Mouse (Mus musculus) cerebellum, adult 2 months (tissue): ENCODE measurements around the gene Zrsr1. TPM values are rescaled to one million over a fixed set of nuclear protein-coding genes. Genes with fewer than 3 reads are reported as not detected.

ENCODE experiments used
- DNase-seq, 2 experiments: peaks; one replicate each; pipeline ENCODE4 v3.0.0; 2021
- H3K27ac ChIP-seq: fragments of 200-500 bp; 2 replicates; pipeline ENCODE4 v1.5.1; 2012; ENCODE audit warnings: low read length, control low read depth, inconsistent platforms; ENCODE audit not compliant: insufficient read depth
- H3K27me3 ChIP-seq: fragments of 200-500 bp; 2 replicates; pipeline ENCODE4 v1.6.1; 2012; ENCODE audit warnings: inconsistent platforms, mild to moderate bottlenecking, low read length, moderate library complexity; ENCODE audit not compliant: control insufficient read depth, insufficient read depth
- H3K4me1 ChIP-seq: fragments of 200-500 bp; 2 replicates; pipeline ENCODE4 v1.6.1; 2011; ENCODE audit warnings: low read length; ENCODE audit not compliant: control insufficient read depth, insufficient read depth
- H3K4me3 ChIP-seq: fragments of 200-500 bp; replicated peaks from 2 replicates; pipeline ENCODE3; 2011; ENCODE audit warnings: mild to moderate bottlenecking, low read depth, low read length, control low read depth; ENCODE audit not compliant: insufficient read depth
- CTCF ChIP-seq: fragments of 200-500 bp; IDR thresholded peaks from 2 replicates; pipeline ENCODE4 v1.5.1; 2011; ENCODE audit warnings: low read depth, mild to moderate bottlenecking, control low read depth, low read length, moderate library complexity, borderline replicate concordance; ENCODE audit not compliant: insufficient read depth
- POLR2A ChIP-seq: fragments of 200-500 bp; IDR thresholded peaks from 2 replicates; pipeline ENCODE4 v1.6.1; 2011; ENCODE audit warnings: low read length, control low read depth, borderline replicate concordance; ENCODE audit not compliant: insufficient read depth
- WGBS: fragments of 180-500 bp; shearing (Covaris S2); methylation state at CpG from one replicate; pipeline ENCODE4 v1.1.7; 2018; 5-methylcytosine and 5-hydroxymethylcytosine counted together
- polyA plus RNA-seq: library from polyadenylated mRNA; depleted of rRNA; stranded (reverse); fragments of >200 nt; gene quantifications from 2 replicates; pipeline ENCODE4 v1.2.3, GENCODE M21; 2012

Zrsr1 gene
- polyA plus RNA-seq, 1 experiment = 78.9 TPM

DNA sequence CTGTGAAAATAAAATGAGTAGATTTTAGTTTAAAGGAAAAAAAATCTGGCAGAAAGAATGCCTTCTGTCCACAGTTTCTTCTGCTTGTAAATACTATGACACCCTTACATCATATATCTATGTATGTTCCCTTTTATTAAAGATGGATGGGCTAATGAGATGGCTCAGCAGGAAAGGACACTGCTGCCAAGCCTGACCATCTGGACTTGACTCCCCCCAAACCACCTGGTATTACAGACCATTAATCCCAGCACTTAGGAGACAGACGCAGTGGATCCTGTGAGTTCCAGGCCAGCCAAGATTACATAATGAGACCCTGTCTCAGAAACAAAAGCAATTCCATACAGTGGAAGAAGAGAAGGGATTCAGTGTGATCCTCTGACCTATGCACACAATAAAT is 6.9 kb downstream of the Zrsr1 start:
- WGBS = 10% methylated on average over 1 of the region's 1 CpGs
- TF ChIP-seq POLR2A (no peak), CTCF (no peak)
- Histone ChIP-seq H3K27ac (no peak overlapping the region), H3K27me3 (no peaks in the 10 kb centered on the region), H3K4me1 (peaks cover 20% of the 10 kb centered on the region), H3K4me3 (no peak overlapping the region)
- peak; percentile 77 to 85 for DNase-seq

DNA sequence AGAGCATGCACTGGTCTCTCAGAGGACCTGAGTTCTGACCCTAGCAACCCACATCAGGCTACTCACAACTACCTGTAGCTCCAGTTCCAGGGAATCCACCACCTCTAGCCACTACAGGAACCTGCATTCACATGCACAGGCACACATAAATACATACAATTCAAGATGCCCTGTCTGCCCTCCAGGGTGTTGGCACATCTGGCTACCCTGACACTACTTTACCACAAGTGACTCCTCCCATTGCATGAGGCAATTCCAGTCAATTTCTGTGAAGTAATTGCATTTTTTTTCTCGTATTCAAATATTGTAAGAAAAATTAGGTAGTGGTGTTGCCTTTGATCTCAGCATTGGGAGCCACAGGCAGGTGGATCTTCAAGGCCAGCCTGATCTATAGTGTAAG is 7.4 kb downstream of the Zrsr1 start:
- Histone ChIP-seq H3K4me3 (peak overlapping the region; percentile 19), H3K27ac (no peak overlapping the region), H3K4me1 (peaks cover 20% of the 10 kb centered on the region), H3K27me3 (no peaks in the 10 kb centered on the region)
- 69% methylated on average over 1 of the region's 1 CpGs for WGBS
- TF ChIP-seq POLR2A (no peak), CTCF (no peak)
- peak in 1 of 2 experiments; percentile 9 for DNase-seq

DNA sequence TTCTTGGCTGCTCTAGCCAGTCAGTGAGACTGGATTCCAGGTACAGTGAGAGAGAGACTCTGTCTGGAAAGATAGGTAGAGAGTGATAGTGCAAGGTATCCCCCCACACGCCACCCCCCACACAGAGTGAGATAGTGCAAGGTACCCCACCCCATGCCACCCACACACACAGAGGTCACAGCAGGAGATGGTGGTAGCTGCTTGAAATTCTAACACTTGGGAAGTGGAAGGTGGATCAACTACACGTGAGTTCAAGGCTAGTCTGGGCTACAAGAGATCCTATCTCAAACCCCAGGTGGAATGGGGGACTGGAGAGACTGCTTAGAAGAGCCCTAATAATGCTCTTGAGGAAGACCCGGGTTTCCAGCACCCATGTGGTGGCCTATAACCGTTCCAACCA is 9.2 kb downstream of the Zrsr1 start:
- Histone ChIP-seq H3K27me3 (no peaks in the 10 kb centered on the region), H3K27ac (no peak overlapping the region), H3K4me1 (peaks cover 20% of the 10 kb centered on the region), H3K4me3 (peak overlapping the region; percentile 23)
- 46% methylated on average over 4 of the region's 4 CpGs for WGBS
- DNase-seq = peak in 1 of 2 experiments; percentile 15
- TF ChIP-seq POLR2A (no peak), CTCF (no peak)

DNA sequence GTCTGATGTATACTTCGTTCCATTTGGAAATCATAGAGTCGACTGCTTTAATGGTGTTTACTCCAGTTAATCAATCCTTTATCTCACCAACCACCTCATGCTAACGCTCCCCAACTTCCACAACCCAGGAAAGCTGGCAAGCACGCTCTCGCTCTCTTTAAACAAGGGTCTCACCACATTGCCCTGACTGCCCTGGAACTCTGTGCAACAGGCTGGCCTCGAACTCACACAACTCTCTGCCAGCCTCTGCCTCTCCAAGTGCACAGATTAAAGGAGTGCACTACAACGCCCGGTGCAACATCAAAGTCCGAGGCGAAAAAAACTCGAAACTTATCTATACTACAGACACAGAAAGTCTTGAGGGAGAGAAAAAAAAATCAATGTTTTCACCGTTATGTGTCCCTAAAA is 9.7 kb downstream of the Zrsr1 start:
- Histone ChIP-seq H3K4me3 (peak overlapping the region; percentile 93), H3K4me1 (peaks cover 20% of the 10 kb centered on the region), H3K27me3 (no peaks in the 10 kb centered on the region), H3K27ac (peak overlapping the region; percentile 83)
- TF ChIP-seq POLR2A (no peak), CTCF (no peak)
- peak in 1 of 2 experiments; percentile 30 for DNase-seq
- WGBS = 7% methylated on average over 12 of the region's 12 CpGs

DNA sequence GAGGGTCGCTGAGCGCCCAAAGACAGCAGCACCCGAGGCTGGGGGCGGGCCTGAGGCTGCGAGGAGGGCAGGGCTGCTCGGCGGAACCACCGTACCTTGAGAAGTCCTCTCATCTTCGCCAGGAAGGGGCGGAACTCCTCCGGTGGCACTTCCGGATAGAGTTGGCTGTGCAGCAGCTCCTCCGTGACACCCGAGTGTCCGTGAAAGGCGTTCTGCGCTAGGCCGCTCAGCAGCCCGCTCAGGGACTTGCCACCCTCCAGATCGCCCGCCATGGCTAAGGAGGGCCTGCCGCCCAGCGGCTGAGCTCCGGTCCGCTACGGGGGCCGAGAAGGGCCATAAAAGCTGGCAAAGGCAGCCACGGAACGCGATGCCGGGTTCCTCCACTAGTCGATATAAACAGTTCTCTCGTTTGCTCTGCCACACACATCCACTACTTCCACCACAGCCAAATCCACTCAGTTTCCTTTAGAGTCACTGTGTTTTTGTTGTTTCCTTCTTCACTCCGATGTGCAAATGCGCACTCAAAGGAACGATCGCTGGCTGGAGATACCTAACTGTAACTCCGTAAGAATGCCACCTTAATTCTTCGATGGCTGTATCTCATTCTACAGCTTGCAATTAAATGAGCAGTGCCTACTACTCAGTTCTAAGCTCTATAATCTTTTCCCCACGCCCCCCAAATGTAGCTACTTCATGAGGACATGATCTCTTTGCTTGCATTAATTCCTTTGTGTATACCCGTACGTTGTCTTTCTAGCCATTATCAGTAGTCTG is 10.4 kb downstream of the Zrsr1 start, which contains the start of the genes Gm28048 and Commd1:
TSS of gene Gm28048 (minus strand) at position 107 of the 774 bp plus-strand sequence.
TSS of gene Commd1 (minus strand) at position 399 of the 774 bp plus-strand sequence.
- DNase-seq = peak; percentile 95 to 98
- 2% methylated on average over 42 of the region's 42 CpGs for WGBS

DNA sequence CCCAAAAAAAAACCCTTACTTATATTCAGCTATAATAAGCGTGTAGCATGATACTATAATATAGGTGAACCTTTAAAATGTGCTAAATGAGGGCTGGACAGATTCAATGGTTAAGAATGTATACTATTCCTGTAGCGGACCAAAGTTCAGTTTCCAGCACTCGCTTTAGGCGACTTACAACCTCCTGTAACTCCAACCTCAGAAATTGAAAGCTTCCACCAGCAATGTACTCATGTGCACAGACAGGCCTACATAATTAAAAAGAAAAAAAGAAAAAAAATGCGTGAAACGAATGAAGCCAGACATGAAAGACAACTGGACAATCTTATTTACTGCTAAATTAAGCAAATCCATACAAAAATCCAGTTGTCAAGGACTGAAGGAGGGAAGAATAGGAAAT is 11.0 kb downstream of the Zrsr1 start:
- 78% methylated on average over 6 of the region's 6 CpGs for WGBS
- peak in 1 of 2 experiments; percentile 2 for DNase-seq
- TF ChIP-seq CTCF = no peak
- TF ChIP-seq POLR2A = no peak
- Histone ChIP-seq H3K27ac (no peak overlapping the region), H3K4me3 (no peak overlapping the region), H3K4me1 (peaks cover 20% of the 10 kb centered on the region), H3K27me3 (no peaks in the 10 kb centered on the region)

More for the DNA sequence above, 10.4 kb downstream of the Zrsr1 start, which contains the start of the genes Gm28048 and Commd1:
- Histone ChIP-seq H3K4me1 (peaks cover 20% of the 10 kb centered on the region), H3K27ac (peak within 1 kb of the TSS; percentile 83), H3K4me3 (peak within 1 kb of the TSS; percentile 93), H3K27me3 (no peaks in the 10 kb centered on the region)
- peak; percentile 70 for TF ChIP-seq CTCF
- peak; percentile 75; the same call in 1 of the 2 replicates for TF ChIP-seq POLR2A

DNA sequence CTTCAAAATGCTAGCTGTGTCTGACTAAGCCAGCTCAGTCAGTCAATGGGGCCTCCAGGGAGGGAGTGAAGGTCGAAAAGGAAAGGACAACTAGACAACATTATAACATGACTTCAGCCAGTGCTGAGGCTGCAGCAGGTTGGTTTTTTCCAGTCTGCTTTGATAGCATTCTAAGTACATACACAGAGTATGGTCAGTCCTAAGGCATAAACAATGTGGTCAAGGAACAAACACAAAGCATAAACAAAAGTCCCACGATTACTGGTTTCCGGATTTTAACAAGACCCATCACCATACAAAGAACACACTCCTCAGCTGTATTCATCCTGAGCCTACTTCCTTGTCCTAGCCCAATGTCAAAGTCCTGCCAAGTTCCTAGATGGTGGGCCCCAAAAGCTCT is 13.7 kb downstream of the Zrsr1 start:
- 79% methylated on average over 3 of the region's 3 CpGs for WGBS
- TF ChIP-seq CTCF (no peak), POLR2A (no peak)
- Histone ChIP-seq H3K27me3 (no peaks in the 10 kb centered on the region), H3K4me3 (no peak overlapping the region), H3K4me1 (peaks cover 7% of the 10 kb centered on the region), H3K27ac (no peak overlapping the region)
- DNase-seq = no peak

DNA sequence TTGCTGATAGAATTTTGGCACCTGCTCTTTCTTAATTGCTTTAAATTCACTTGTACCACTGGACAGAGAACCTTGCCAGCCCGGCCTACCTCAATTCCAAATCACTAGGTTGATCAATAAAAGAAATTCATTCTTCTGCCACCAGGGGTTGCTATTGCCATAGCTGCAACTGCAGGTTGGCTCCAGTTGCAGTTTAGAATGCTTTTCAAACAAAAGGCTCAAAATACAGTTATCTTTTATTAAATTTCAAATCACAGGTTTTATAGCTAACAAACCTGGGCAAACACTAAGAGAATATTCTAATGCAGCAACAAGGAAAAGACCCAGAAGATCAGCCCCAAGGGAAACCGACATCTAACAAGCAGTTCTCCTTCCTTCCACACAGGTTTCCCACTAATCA is 15.6 kb downstream of the Zrsr1 start:
- DNase-seq = peak; percentile 31 to 66
- Histone ChIP-seq H3K4me3 (no peak overlapping the region), H3K27me3 (no peaks in the 10 kb centered on the region), H3K4me1 (peaks cover 2% of the 10 kb centered on the region; the same call in 1 of the 2 replicates), H3K27ac (no peak overlapping the region)
- TF ChIP-seq CTCF = peak; percentile 68
- TF ChIP-seq POLR2A = no peak
- 37% methylated on average over 2 of the region's 2 CpGs for WGBS
